19 mouse cellular contexts compared by ENCODE assay signal in the genomic region with DNA sequence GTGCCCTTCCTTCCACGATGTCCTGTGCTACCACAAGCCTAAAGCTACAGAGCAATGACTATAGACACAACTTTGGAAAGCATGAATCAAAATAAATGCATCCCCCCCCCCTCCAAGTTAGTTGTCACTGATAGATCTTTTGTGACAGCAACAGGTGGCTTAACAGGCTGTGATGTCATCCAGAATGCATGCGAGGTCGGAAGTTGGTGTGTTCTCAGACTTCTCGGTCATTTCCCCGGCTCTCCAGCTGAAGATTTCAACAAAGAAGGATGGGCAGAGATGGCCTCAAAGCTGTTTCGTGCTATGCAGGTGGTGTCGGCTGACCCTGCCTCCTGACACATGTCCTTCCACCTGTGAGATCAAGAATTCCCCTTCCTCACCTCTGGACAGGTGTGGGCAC.
"Had no signal": no experiment of that assay in that cellular context is flagged by ENCODE, and none has a peak within 500 bp of the region (broad histone marks: within the 10 kb centered on the region; RNA-seq: fewer than 3 reads in every experiment).

No protein-coding gene starts in this region.

- H3K4me3 ChIP-seq: lung, embryonic 15.5 days; midbrain, embryonic 13.5 days; midbrain, embryonic 15.5 days; neural tube, embryonic 12.5 days had no signal

- H3K36me3 ChIP-seq: lung, embryonic 15.5 days; midbrain, embryonic 13.5 days; midbrain, embryonic 15.5 days; neural tube, embryonic 12.5 days had no signal

- H3K9me3 ChIP-seq: lung, embryonic 15.5 days; midbrain, embryonic 13.5 days; midbrain, embryonic 15.5 days; neural tube, embryonic 12.5 days had no signal

- H3K9ac ChIP-seq: liver, postnatal 0 days; lung, embryonic 15.5 days; midbrain, embryonic 13.5 days; midbrain, embryonic 15.5 days; neural tube, embryonic 12.5 days had no signal

- H3K4me2 ChIP-seq: lung, embryonic 15.5 days; midbrain, embryonic 11.5 days; midbrain, embryonic 13.5 days; midbrain, embryonic 15.5 days; neural tube, embryonic 12.5 days had no signal

- DNase-seq: liver, postnatal 0 days; lung, adult 2 months; lung, postnatal 14 days; lung, postnatal 36 days; retina, postnatal 1 day; right cerebral cortex, adult 18-20 months; right cerebral cortex, postnatal 25 days; right cerebral cortex, postnatal 4 days; spleen, adult 18-20 months; thymus, adult 18-20 months; thymus, postnatal 14 days; thymus, postnatal 4 days had no signal

- H3K27ac ChIP-seq: lung, embryonic 15.5 days; macrophage; midbrain, embryonic 13.5 days; midbrain, embryonic 15.5 days; neural tube, embryonic 12.5 days had no signal

- ATAC-seq: liver, postnatal 0 days; lung, postnatal 0 days; midbrain, embryonic 13.5 days; midbrain, embryonic 15.5 days had no signal

- H3K4me1 ChIP-seq: midbrain, embryonic 13.5 days; midbrain, embryonic 15.5 days; neural tube, embryonic 12.5 days had no signal
